Mouse (Mus musculus) neural tube, embryonic 13.5 days (tissue): ENCODE results near the gene Prpf6. TPM values are rescaled to one million over a fixed set of nuclear protein-coding genes. Genes with fewer than 3 reads are reported as not detected.

Experiments used
- ATAC-seq: fragments of 200-750 bp; cut with Nextera tagmentation; 2 replicates; pipeline ENCODE4 v1.8.0; 2017; ENCODE audit warnings: low read depth, mild to moderate bottlenecking, moderate TSS enrichment, moderate library complexity
- H3K27ac ChIP-seq: fragments of 300-500 bp; sonication (generic); replicated peaks from 2 replicates; pipeline ENCODE4 v1.5.1; 2015; ENCODE audit warnings: moderate library complexity, mild to moderate bottlenecking, inconsistent platforms
- H3K27me3 ChIP-seq: fragments of 300-500 bp; sonication (generic); 2 replicates; pipeline ENCODE4 v1.6.1; 2015; ENCODE audit warnings: mild to moderate bottlenecking, inconsistent platforms
- H3K36me3 ChIP-seq: fragments of 300-500 bp; sonication (generic); 2 replicates; pipeline ENCODE4 v1.6.1; 2015; ENCODE audit warnings: mild to moderate bottlenecking, inconsistent platforms
- H3K4me1 ChIP-seq: fragments of 300-500 bp; sonication (generic); replicated peaks from 2 replicates; pipeline ENCODE4 v1.6.1; 2015; ENCODE audit warnings: inconsistent platforms
- H3K4me2 ChIP-seq: fragments of 300-500 bp; sonication (generic); 2 replicates; pipeline ENCODE4 v1.6.1; 2015; ENCODE audit warnings: inconsistent platforms, mild to moderate bottlenecking, moderate library complexity
- H3K4me3 ChIP-seq: fragments of 300-500 bp; sonication (generic); 2 replicates; pipeline ENCODE4 v1.5.1; 2015; ENCODE audit warnings: mild to moderate bottlenecking, inconsistent platforms
- H3K9ac ChIP-seq: fragments of 300-500 bp; sonication (generic); 2 replicates; pipeline ENCODE4 v1.6.1; 2015; ENCODE audit warnings: moderate library complexity, mild to moderate bottlenecking, inconsistent platforms
- H3K9me3 ChIP-seq: fragments of 300-500 bp; sonication (generic); 2 replicates; pipeline ENCODE4 v1.6.1; 2016; ENCODE audit warnings: inconsistent platforms
- WGBS: fragments of 180-500 bp; shearing (Covaris S2); methylation state at CpG from one replicate; pipeline ENCODE4 v1.1.7; 2015; 5-methylcytosine and 5-hydroxymethylcytosine counted together
- polyA plus RNA-seq: library from polyadenylated mRNA; unstranded; fragments of >200 nt; fragmentation: Nextera tagmentation; extraction: Ambion mirVana; gene quantifications from 2 replicates; pipeline ENCODE4 v1.2.1, GENCODE M21; 2015

The Prpf6 gene
- polyA plus RNA-seq, 1 experiment from 2014 or later: 63.1 TPM

- ATAC-seq: no peak
- Histone ChIP-seq H3K9ac (peak overlapping the region; percentile 93), H3K4me2 (peak overlapping the region; percentile 82), H3K4me3 (peak overlapping the region; percentile 95), H3K27me3 (no peaks in the 10 kb centered on the region), H3K4me1 (peaks cover 46% of the 10 kb centered on the region), H3K27ac (peak overlapping the region; percentile 86), H3K36me3 (no peaks in the 10 kb centered on the region), H3K9me3 (no peaks in the 10 kb centered on the region)
- 27% methylated on average over 10 of the region's 10 CpGs for WGBS
These were observed 10.1 kb downstream of the Prpf6 start for GRCm38 (mm10) chr2:181601751-181602145.

GRCm38 (mm10) chr2:181602367-181602766, 10.7 kb downstream of the Prpf6 start:
- Histone ChIP-seq H3K9me3 (no peaks in the 10 kb centered on the region), H3K4me1 (peaks cover 45% of the 10 kb centered on the region), H3K4me3 (peak overlapping the region; percentile 95), H3K9ac (peak overlapping the region; percentile 93; the same call in 1 of the 2 replicates), H3K27ac (no peak overlapping the region), H3K4me2 (peak overlapping the region; percentile 82), H3K36me3 (no peaks in the 10 kb centered on the region), H3K27me3 (no peaks in the 10 kb centered on the region)
- no peak for ATAC-seq
- WGBS: 78% methylated on average over 4 of the region's 4 CpGs

GRCm38 (mm10) chr2:181618761-181619495, 27.3 kb downstream of the Prpf6 start:
- Histone ChIP-seq H3K9me3 (no peaks in the 10 kb centered on the region), H3K27me3 (no peaks in the 10 kb centered on the region), H3K27ac (no peak overlapping the region), H3K4me2 (no peak overlapping the region), H3K36me3 (peaks cover 74% of the 10 kb centered on the region), H3K4me1 (no peaks in the 10 kb centered on the region), H3K9ac (no peak overlapping the region), H3K4me3 (no peak overlapping the region)
- no peak for ATAC-seq
- WGBS: 87% methylated on average over 5 of the region's 5 CpGs

- H3K4me2 ChIP-seq: no peak overlapping the region
- no peak overlapping the region for H3K4me3 ChIP-seq
- H3K9me3 ChIP-seq: no peaks in the 10 kb centered on the region
- H3K36me3 ChIP-seq: peaks cover 64% of the 10 kb centered on the region
- H3K27me3 ChIP-seq: no peaks in the 10 kb centered on the region
- H3K27ac ChIP-seq: no peak overlapping the region
- no peak for ATAC-seq
- H3K4me1 ChIP-seq: no peaks in the 10 kb centered on the region
- no peak overlapping the region for H3K9ac ChIP-seq
These were observed 31.7 kb downstream of the Prpf6 start for GRCm38 (mm10) chr2:181623401-181623800.

GRCm38 (mm10) chr2:181628471-181628870, 36.8 kb downstream of the Prpf6 start:
- no peak for ATAC-seq

GRCm38 (mm10) chr2:181632624-181633023, 41.0 kb downstream of the Prpf6 start:
- Histone ChIP-seq H3K4me3 (no peak overlapping the region), H3K9me3 (no peaks in the 10 kb centered on the region), H3K27me3 (no peaks in the 10 kb centered on the region), H3K27ac (no peak overlapping the region), H3K9ac (no peak overlapping the region), H3K4me1 (no peaks in the 10 kb centered on the region), H3K36me3 (peaks cover 66% of the 10 kb centered on the region), H3K4me2 (no peak overlapping the region)
- ATAC-seq: no peak
- WGBS: 97% methylated on average over 6 of the region's 6 CpGs

More at GRCm38 (mm10) chr2:181628471-181628870, 36.8 kb downstream of the Prpf6 start:
- no peaks in the 10 kb centered on the region for H3K27me3 ChIP-seq
- H3K27ac ChIP-seq: no peak overlapping the region
- H3K4me1 ChIP-seq: no peaks in the 10 kb centered on the region
- no peak overlapping the region for H3K4me2 ChIP-seq
- H3K4me3 ChIP-seq: no peak overlapping the region
- peaks cover 50% of the 10 kb centered on the region for H3K36me3 ChIP-seq
- H3K9ac ChIP-seq: no peak overlapping the region
- H3K9me3 ChIP-seq: no peaks in the 10 kb centered on the region

GRCm38 (mm10) chr2:181635865-181636264, 44.2 kb downstream of the Prpf6 start:
- no peaks in the 10 kb centered on the region for H3K9me3 ChIP-seq
- 84% methylated on average over 3 of the region's 3 CpGs for WGBS
- H3K27ac ChIP-seq: no peak overlapping the region
- H3K4me3 ChIP-seq: no peak overlapping the region
- no peak overlapping the region for H3K9ac ChIP-seq
- ATAC-seq: no peak
- no peaks in the 10 kb centered on the region for H3K27me3 ChIP-seq
- no peaks in the 10 kb centered on the region for H3K4me1 ChIP-seq
- H3K4me2 ChIP-seq: no peak overlapping the region
- peaks cover 86% of the 10 kb centered on the region for H3K36me3 ChIP-seq

GRCm38 (mm10) chr2:181644361-181644760, 52.7 kb downstream of the Prpf6 start:
- Histone ChIP-seq H3K27me3 (no peaks in the 10 kb centered on the region), H3K4me2 (no peak overlapping the region), H3K4me3 (no peak overlapping the region), H3K9me3 (no peaks in the 10 kb centered on the region), H3K36me3 (peaks cover 95% of the 10 kb centered on the region), H3K9ac (no peak overlapping the region), H3K4me1 (no peaks in the 10 kb centered on the region), H3K27ac (no peak overlapping the region)
- ATAC-seq: no peak
- 95% methylated on average over 2 of the region's 2 CpGs for WGBS

- Histone ChIP-seq H3K4me1 (no peaks in the 10 kb centered on the region), H3K4me3 (no peak overlapping the region), H3K4me2 (no peak overlapping the region), H3K9me3 (no peaks in the 10 kb centered on the region), H3K27me3 (no peaks in the 10 kb centered on the region), H3K36me3 (peaks cover 95% of the 10 kb centered on the region), H3K27ac (no peak overlapping the region), H3K9ac (no peak overlapping the region)
- WGBS: 81% methylated on average over 3 of the region's 3 CpGs
- ATAC-seq: no peak
These were observed 54.0 kb downstream of the Prpf6 start for GRCm38 (mm10) chr2:181645666-181646065.

GRCm38 (mm10) chr2:181646626-181647472, 55.2 kb downstream of the Prpf6 start:
- H3K27me3 ChIP-seq: no peaks in the 10 kb centered on the region
- H3K4me1 ChIP-seq: no peaks in the 10 kb centered on the region
- no peak overlapping the region for H3K4me2 ChIP-seq
- 86% methylated on average over 6 of the region's 6 CpGs for WGBS
- ATAC-seq: no peak
- H3K4me3 ChIP-seq: no peak overlapping the region
- H3K36me3 ChIP-seq: peaks cover 95% of the 10 kb centered on the region
- H3K27ac ChIP-seq: no peak overlapping the region
- H3K9me3 ChIP-seq: no peaks in the 10 kb centered on the region
- no peak overlapping the region for H3K9ac ChIP-seq

- Histone ChIP-seq H3K36me3 (peaks cover 96% of the 10 kb centered on the region), H3K4me1 (no peaks in the 10 kb centered on the region), H3K9me3 (no peaks in the 10 kb centered on the region), H3K4me2 (no peak overlapping the region), H3K9ac (no peak overlapping the region), H3K4me3 (no peak overlapping the region), H3K27me3 (no peaks in the 10 kb centered on the region), H3K27ac (no peak overlapping the region)
- 87% methylated on average over 10 of the region's 10 CpGs for WGBS
- no peak for ATAC-seq
These were observed 57.3 kb downstream of the Prpf6 start for GRCm38 (mm10) chr2:181648926-181649325.

- Histone ChIP-seq H3K4me2 (no peak overlapping the region), H3K27me3 (no peaks in the 10 kb centered on the region)
These were observed 61.4 kb downstream of the Prpf6 start for GRCm38 (mm10) chr2:181653065-181653464.

More at GRCm38 (mm10) chr2:181653065-181653464, 61.4 kb downstream of the Prpf6 start:
- Histone ChIP-seq H3K27ac (no peak overlapping the region), H3K36me3 (peaks cover 97% of the 10 kb centered on the region), H3K4me3 (no peak overlapping the region), H3K9me3 (no peaks in the 10 kb centered on the region), H3K4me1 (no peaks in the 10 kb centered on the region), H3K9ac (no peak overlapping the region)
- no peak for ATAC-seq
